Mouse (Mus musculus) MEL (cell line): ENCODE measurements around the gene Leo1.

Experiments
- CTCF ChIP-seq, 3 experiments: IDR thresholded peaks in 2 of 3; conservative IDR thresholded peaks in 1 of 3; 2 replicates each; pipeline ENCODE4 v1.5.1; 2011 to 2012; ENCODE audit warnings: low read length in 3 of 3, low read depth in 2 of 3, mild to moderate bottlenecking in 2 of 3, improper control_type of control experiment in 1 of 3, inconsistent platforms in 1 of 3, mixed read lengths in 1 of 3, moderate library complexity in 1 of 3; ENCODE audit not compliant: control insufficient read depth in 1 of 3, insufficient read depth in 1 of 3, poor library complexity in 1 of 3, severe bottlenecking in 1 of 3
- E2F4 ChIP-seq: IDR thresholded peaks from 2 replicates; pipeline ENCODE4 v1.6.1; 2011; ENCODE audit warnings: low read depth, low read length, improper control_type of control experiment, borderline replicate concordance
- EP300 ChIP-seq, 2 experiments: IDR thresholded peaks; 2 replicates each; pipeline ENCODE4 v1.6.1; 2011; ENCODE audit warnings: improper control_type of control experiment in 2 of 2, low read length in 2 of 2, low read depth in 1 of 2, mild to moderate bottlenecking in 1 of 2
- GABPA ChIP-seq: IDR thresholded peaks from 2 replicates; pipeline ENCODE4 v1.6.1; 2012; ENCODE audit warnings: low read depth, mild to moderate bottlenecking, inconsistent platforms, low read length, improper control_type of control experiment, moderate library complexity
- GATA1 ChIP-seq: IDR thresholded peaks from 2 replicates; pipeline ENCODE4 v1.6.1; 2011; ENCODE audit warnings: low read depth, low read length, improper control_type of control experiment
- KAT2A ChIP-seq: conservative IDR thresholded peaks from 2 replicates; pipeline ENCODE4 v1.6.1; 2012; ENCODE audit warnings: low read depth, low read length, improper control_type of control experiment, inconsistent platforms
- MAFK ChIP-seq: IDR thresholded peaks from 2 replicates; pipeline ENCODE4 v1.6.1; 2011; ENCODE audit warnings: low read depth, mild to moderate bottlenecking, low read length, improper control_type of control experiment, borderline replicate concordance
- POLR2A ChIP-seq, 2 experiments: IDR thresholded peaks; 2 replicates each; pipeline ENCODE4 v1.6.1; 2011 to 2012; ENCODE audit warnings: low read length in 2 of 2, mild to moderate bottlenecking in 2 of 2, control low read depth in 1 of 2, improper control_type of control experiment in 1 of 2, low read depth in 1 of 2, moderate library complexity in 1 of 2; ENCODE audit not compliant: control insufficient read depth in 1 of 2, insufficient read depth in 1 of 2, poor library complexity in 1 of 2
- POLR2AphosphoS2 ChIP-seq: IDR thresholded peaks from 2 replicates; pipeline ENCODE4 v1.6.1; 2011; ENCODE audit warnings: low read length, improper control_type of control experiment

- TF ChIP-seq GABPA: no peak
- TF ChIP-seq KAT2A: no peak
- no peak for TF ChIP-seq EP300 (IDR thresholded peaks at IDR 0.05; ENCODE audit: low read depth in 1 of 2, low read length in 2 of 2)
- no peak for TF ChIP-seq POLR2AphosphoS2
- 0 out of 4 replicates have a peak, but pooled peaks of 1 of the 2 experiments have one; percentile 26 for TF ChIP-seq POLR2A (IDR thresholded peaks at IDR 0.05; ENCODE audit: control insufficient read depth in 1 of 2, insufficient read depth in 1 of 2, low read depth in 1 of 2, low read length in 2 of 2, poor library complexity in 1 of 2)
- no peak for TF ChIP-seq CTCF (IDR thresholded peaks at IDR 0.05 in 2 of 3, conservative IDR thresholded peaks at IDR 0.05 in 1 of 3; ENCODE audit: control insufficient read depth in 1 of 3, insufficient read depth in 1 of 3, low read depth in 2 of 3, low read length in 3 of 3, poor library complexity in 1 of 3, severe bottlenecking in 1 of 3)
- no peak for TF ChIP-seq E2F4
- no peak for TF ChIP-seq GATA1
- TF ChIP-seq MAFK: no peak
Observed at GRCm38 (mm10) chr9:75409031-75409851, 32.1 kb upstream of the Leo1 start.
